Mouse (Mus musculus) midbrain, embryonic 16.5 days (tissue): ENCODE data around the gene Atg10. TPM values are rescaled to one million over a fixed set of nuclear protein-coding genes. Genes with fewer than 3 reads are reported as not detected.
A peak's percentile ranks its signal among the peaks of the same experiment; 100 is the strongest.

Experiments used
- ATAC-seq: fragments of 200-750 bp; cut with Nextera tagmentation; 2 replicates; pipeline ENCODE4 v1.8.0; 2017; ENCODE audit warnings: moderate TSS enrichment
- H3K27ac ChIP-seq: fragments of 300-500 bp; sonication (generic); 2 replicates; pipeline ENCODE4 v1.5.1; 2014; ENCODE audit warnings: mild to moderate bottlenecking, low read length, mixed read lengths
- H3K27me3 ChIP-seq: fragments of 300-500 bp; sonication (generic); 2 replicates; pipeline ENCODE4 v1.6.1; 2014; ENCODE audit warnings: low read depth, low read length, mixed read lengths; ENCODE audit not compliant: control insufficient read depth, insufficient read depth
- H3K36me3 ChIP-seq: fragments of 300-500 bp; sonication (generic); 2 replicates; pipeline ENCODE4 v1.6.1; 2014; ENCODE audit warnings: mild to moderate bottlenecking, low read length, moderate library complexity, mixed read lengths; ENCODE audit not compliant: control insufficient read depth, insufficient read depth
- H3K4me1 ChIP-seq: fragments of 300-500 bp; sonication (generic); 2 replicates; pipeline ENCODE4 v1.6.1; 2014; ENCODE audit warnings: mild to moderate bottlenecking, low read length, mixed read lengths; ENCODE audit not compliant: control insufficient read depth, insufficient read depth
- H3K4me2 ChIP-seq: fragments of 300-500 bp; sonication (generic); 2 replicates; pipeline ENCODE4 v1.6.1; 2014; ENCODE audit warnings: mild to moderate bottlenecking, low read length, mixed read lengths
- H3K4me3 ChIP-seq: fragments of 300-500 bp; sonication (generic); 2 replicates; pipeline ENCODE4 v1.5.1; 2014; ENCODE audit warnings: low read depth, mild to moderate bottlenecking, low read length, moderate library complexity, mixed read lengths
- H3K9ac ChIP-seq: fragments of 300-500 bp; sonication (generic); 2 replicates; pipeline ENCODE4 v1.6.1; 2014; ENCODE audit warnings: low read depth, low read length, mixed read lengths
- H3K9me3 ChIP-seq: fragments of 300-500 bp; sonication (generic); replicated peaks from 2 replicates; pipeline ENCODE4 v1.6.1; 2014; ENCODE audit warnings: mild to moderate bottlenecking, low read length, mixed read lengths; ENCODE audit not compliant: control insufficient read depth, poor library complexity, severe bottlenecking
- WGBS: fragments of 180-500 bp; shearing (Covaris S2); extraction: QIAGEN DNeasy Blood & Tissue Kit; methylation state at CpG from one replicate; pipeline ENCODE4 v1.1.7; 2014; 5-methylcytosine and 5-hydroxymethylcytosine counted together
- polyA plus RNA-seq: library from polyadenylated mRNA; unstranded; fragments of >200 nt; fragmentation: Nextera tagmentation; extraction: Ambion mirVana; gene quantifications from 2 replicates; pipeline ENCODE4 v1.2.1, GENCODE M21; 2015

Gene Atg10
- polyA plus RNA-seq, 1 experiment from 2014 or later: 11.9 TPM

GRCm38 (mm10) chr13:90886568-90886983, 337.2 kb downstream of the Atg10 start:
- H3K27me3 ChIP-seq: no peaks in the 10 kb centered on the region
- no peaks in the 10 kb centered on the region for H3K4me1 ChIP-seq
- peak; percentile 83 for ATAC-seq
- peak overlapping the region; percentile 40 for H3K4me3 ChIP-seq
- 2% methylated on average over 18 of the region's 18 CpGs for WGBS
- no peaks in the 10 kb centered on the region for H3K36me3 ChIP-seq
- peak overlapping the region; percentile 39; the same call in 1 of the 2 replicates for H3K9ac ChIP-seq
- peak overlapping the region; percentile 78 for H3K4me2 ChIP-seq
- H3K27ac ChIP-seq: no peak overlapping the region
- no peaks in the 10 kb centered on the region for H3K9me3 ChIP-seq

- no peaks in the 10 kb centered on the region for H3K4me1 ChIP-seq
- H3K27me3 ChIP-seq: no peaks in the 10 kb centered on the region
- H3K9ac ChIP-seq: no peak overlapping the region; the same call in 1 of the 2 replicates
- no peak overlapping the region for H3K27ac ChIP-seq
- peak overlapping the region; percentile 78 for H3K4me2 ChIP-seq
- no peaks in the 10 kb centered on the region for H3K36me3 ChIP-seq
- peak; percentile 70 for ATAC-seq
- peak overlapping the region; percentile 40 for H3K4me3 ChIP-seq
- H3K9me3 ChIP-seq: no peaks in the 10 kb centered on the region
- WGBS: 50% methylated on average over 13 of the region's 13 CpGs
These were observed 337.8 kb downstream of the Atg10 start for GRCm38 (mm10) chr13:90885856-90886532.

Other genes starting within 250 kb of the Atg10 start
- 227 and 255 TPM in 2 replicates for gene Ssbp2, start 236.3 kb upstream of the Atg10 start, polyA plus RNA-seq